Mouse (Mus musculus) gastrocnemius, adult 2 months (tissue): ENCODE results near the gene Tnfrsf9. TPM values are rescaled to one million over a fixed set of nuclear protein-coding genes. Genes with fewer than 3 reads are reported as not detected.

Source experiments
- DNase-seq: peaks from one replicate; pipeline ENCODE4 v3.0.0; 2022
- H3K27ac ChIP-seq: fragments of 200-600 bp; 2 replicates; pipeline ENCODE4 v1.8.1; 2022; ENCODE audit warnings: mild to moderate bottlenecking
- H3K4me3 ChIP-seq: fragments of 200-600 bp; 2 replicates; pipeline ENCODE4 v1.8.1; 2022; ENCODE audit warnings: mild to moderate bottlenecking, moderate library complexity
- CTCF ChIP-seq: fragments of 200-600 bp; IDR thresholded peaks from 2 replicates; pipeline ENCODE4 v1.8.1; 2022; ENCODE audit warnings: antibody characterized with exemption, mild to moderate bottlenecking, moderate library complexity
- intact Hi-C: fragments of 180-260 bp; cut with DNase I; formaldehyde crosslinking; loops from one replicate; pipeline ENCODE4 v1.15.1; 2025
- total RNA-seq, 2 experiments: library from RNA; stranded (reverse); gene quantifications; 2 replicates each; pipeline ENCODE4 v1.2.3; 2021

The Tnfrsf9 gene
- total RNA-seq, 2 experiments from 2014 or later = 0.20 TPM; not detected in 1

- intact Hi-C loops = no loop called here
- no peak for TF ChIP-seq CTCF
- Histone ChIP-seq H3K27ac (no peak overlapping the region), H3K4me3 (no peak overlapping the region)
- no peak for DNase-seq
Observed at GRCm38 (mm10) chr4:150956369-150957105, 42.2 kb downstream of the Tnfrsf9 start.

GRCm38 (mm10) chr4:150957106-150957458 lies 42.7 kb downstream of the Tnfrsf9 start:
- no peak for TF ChIP-seq CTCF
- Histone ChIP-seq H3K27ac (no peak overlapping the region), H3K4me3 (no peak overlapping the region)
- intact Hi-C loops = no loop called here
- no peak for DNase-seq

- DNase-seq = peak; percentile 58
- Histone ChIP-seq H3K4me3 (no peak overlapping the region), H3K27ac (peak overlapping the region; percentile 65)
- no peak for TF ChIP-seq CTCF
- intact Hi-C loops = no loop called here
Observed at GRCm38 (mm10) chr4:150958536-150958935, 44.2 kb downstream of the Tnfrsf9 start.

GRCm38 (mm10) chr4:150962231-150962630 lies 47.9 kb downstream of the Tnfrsf9 start:
- intact Hi-C loops = no loop called here
- Histone ChIP-seq H3K27ac (no peak overlapping the region), H3K4me3 (no peak overlapping the region)
- DNase-seq = no peak
- TF ChIP-seq CTCF = no peak

DNA sequence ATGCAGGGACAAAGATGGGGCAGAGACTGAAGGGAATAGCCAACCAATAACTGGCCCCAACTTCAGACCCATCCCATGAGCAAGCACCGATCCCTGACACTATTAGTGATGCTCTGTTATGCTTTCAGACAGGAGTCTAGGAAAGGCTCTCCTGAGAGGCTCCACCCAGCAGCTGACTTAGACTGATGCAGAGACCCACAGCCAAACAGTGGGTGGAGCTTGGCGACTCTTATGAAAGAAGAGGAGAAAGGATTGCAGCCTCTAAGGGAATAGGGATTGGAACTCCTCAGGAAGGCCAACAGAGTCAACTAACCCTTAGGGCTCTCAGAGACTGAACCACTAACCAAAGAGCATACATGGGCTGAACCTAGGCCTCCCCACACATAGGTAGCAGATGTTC lies 49.3 kb downstream of the Tnfrsf9 start:
- intact Hi-C loops = no loop called here
- no peak overlapping the region for H3K27ac ChIP-seq
- peak; percentile 61 for DNase-seq
- H3K4me3 ChIP-seq = no peak overlapping the region
- no peak for TF ChIP-seq CTCF

DNA sequence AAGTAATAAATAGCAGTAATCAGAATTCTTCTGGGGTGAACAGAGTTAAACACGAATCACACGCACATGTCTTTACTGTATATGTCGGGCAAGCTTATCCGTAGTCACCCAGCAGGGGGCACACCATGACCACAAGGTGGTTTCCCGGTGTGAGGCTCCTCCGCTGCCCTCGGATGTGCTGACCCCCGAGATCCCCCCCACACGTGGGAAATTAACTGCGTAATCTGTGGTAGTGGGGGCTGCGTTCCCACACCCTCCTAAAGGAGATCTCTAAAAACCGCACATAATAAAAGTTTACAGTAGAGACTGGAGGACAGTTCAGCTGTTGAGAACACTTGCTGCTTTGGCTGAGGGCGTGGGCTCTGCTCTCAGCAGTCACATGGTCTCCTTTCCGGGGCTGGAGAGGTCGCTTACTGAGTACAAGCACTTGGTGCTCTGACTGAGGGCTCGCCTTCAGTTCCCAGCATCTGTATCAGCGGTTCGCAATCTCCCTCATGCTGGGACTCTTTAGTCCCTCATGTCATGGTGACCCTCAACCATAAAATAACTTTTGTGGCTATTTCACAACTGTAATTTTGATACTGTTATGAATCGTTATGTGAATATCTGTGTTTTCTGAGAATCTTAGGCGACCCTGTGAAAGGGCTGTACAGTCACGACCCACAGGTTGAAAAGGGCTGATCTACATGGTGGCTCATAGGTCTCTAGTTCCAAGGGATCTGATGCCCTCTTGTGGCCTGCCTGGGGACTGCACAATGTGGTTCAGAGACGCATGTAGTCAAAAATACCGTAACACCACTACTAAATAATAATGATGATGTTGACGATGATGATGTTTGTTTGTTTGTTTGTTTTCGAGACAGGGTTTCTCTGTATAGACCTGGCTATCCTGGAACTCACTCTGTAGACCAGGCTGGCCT lies 50.5 kb downstream of the Tnfrsf9 start:
- intact Hi-C loops = no loop called here
- H3K4me3 ChIP-seq = peak overlapping the region; percentile 44
- 0 out of 2 replicates have a peak overlapping the region, but pooled peaks have one; percentile 13 for H3K27ac ChIP-seq
- TF ChIP-seq CTCF = peak; percentile 81
- peak; percentile 87 for DNase-seq

- DNase-seq = no peak
- intact Hi-C loops = no loop called here
- Histone ChIP-seq H3K27ac (no peak overlapping the region), H3K4me3 (no peak overlapping the region)
- no peak for TF ChIP-seq CTCF
Observed at GRCm38 (mm10) chr4:150965555-150965951, 51.2 kb downstream of the Tnfrsf9 start.

DNA sequence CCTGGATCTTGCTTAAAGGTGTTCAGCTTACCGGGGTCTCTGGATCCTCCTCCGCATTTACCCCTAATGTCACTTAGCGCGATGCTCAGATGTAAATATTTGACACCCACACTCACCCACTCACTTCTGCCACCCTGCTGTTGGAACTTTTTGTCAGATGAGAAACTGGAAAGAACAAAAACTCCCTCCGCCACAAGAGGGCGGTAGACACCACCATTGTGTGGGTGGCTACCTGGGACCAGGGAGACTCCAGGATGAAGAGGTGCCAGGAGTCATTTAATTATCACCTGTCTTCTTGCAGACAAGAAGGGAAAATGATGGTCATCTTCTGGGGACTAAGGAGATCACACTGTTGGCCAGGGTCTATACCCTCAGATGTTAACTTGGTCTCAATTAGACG lies 52.2 kb downstream of the Tnfrsf9 start:
- DNase-seq = peak; percentile 51

DNA sequence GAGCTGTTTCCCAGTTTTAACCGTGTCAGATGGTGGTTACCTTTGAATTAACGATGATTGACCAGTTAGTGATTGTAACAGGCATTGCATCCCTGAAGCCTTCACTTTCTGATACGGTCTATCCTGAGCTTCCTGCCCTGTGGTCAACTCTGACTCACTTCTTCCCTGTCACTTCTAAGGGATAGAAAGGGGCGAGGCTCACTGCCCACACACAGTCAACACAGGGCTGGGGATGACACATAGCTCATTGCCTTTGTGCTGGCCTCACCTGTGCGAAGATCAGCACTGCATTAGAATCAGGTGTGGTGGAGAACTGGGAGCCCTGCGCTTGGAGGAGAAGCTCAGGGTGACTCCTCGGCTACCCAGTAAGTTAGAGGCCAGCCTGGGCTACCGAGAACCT lies 54.6 kb downstream of the Tnfrsf9 start:
- no peak for DNase-seq
- intact Hi-C loops = no loop called here
- Histone ChIP-seq H3K4me3 (no peak overlapping the region), H3K27ac (no peak overlapping the region)
- no peak for TF ChIP-seq CTCF

More for the DNA sequence above, 52.2 kb downstream of the Tnfrsf9 start:
- H3K27ac ChIP-seq = no peak overlapping the region
- no peak overlapping the region for H3K4me3 ChIP-seq
- peak; percentile 71 for TF ChIP-seq CTCF
- intact Hi-C loops = loop anchor here (1.0 kb wide), 1 partner anchor 310 kb away; no protein-coding TSS in a partner anchor

DNA sequence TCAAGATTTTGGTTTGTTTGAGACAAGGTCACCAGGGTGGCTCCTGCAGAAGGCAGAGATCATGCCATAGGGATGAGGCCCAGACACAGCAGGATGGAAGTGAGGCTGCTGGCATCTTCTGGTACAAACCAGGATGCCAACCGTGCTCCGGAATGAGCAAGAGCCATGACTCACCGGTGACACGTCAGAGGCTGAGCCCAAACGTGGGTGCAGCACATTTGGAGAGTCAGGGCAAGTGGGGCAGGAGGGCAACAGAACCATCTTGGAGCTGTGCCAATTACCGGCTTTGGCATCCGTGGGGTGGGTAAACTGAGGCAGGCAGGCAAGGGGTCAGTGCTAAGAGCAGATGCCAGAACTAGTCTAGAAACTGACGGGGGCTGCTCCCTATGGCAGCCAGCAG lies 58.9 kb downstream of the Tnfrsf9 start:
- no peak overlapping the region for H3K27ac ChIP-seq
- H3K4me3 ChIP-seq = no peak overlapping the region
- no peak for DNase-seq
- intact Hi-C loops = no loop called here
- TF ChIP-seq CTCF = no peak

DNA sequence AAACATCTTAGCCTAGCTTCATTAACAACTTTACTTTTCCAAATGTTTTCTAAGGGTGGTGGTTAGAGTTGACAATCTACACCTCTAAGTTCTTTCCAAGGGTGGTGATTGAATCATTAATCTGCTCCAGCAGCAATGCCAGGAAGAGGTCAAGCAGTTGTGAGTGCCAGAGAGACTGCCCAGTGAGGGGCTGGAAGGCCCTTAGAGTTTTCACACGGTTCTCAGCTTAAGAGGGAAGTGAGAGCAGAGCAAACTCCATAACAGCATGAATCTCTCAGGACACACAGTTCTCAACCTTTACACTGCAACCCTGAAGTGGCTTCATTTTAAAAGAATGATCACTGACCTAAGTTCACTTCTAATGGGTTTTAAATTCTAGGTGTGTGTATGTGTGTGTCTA lies 60.8 kb downstream of the Tnfrsf9 start:
- DNase-seq = no peak
- TF ChIP-seq CTCF = no peak
- Histone ChIP-seq H3K4me3 (no peak overlapping the region), H3K27ac (no peak overlapping the region)
- intact Hi-C loops = no loop called here

GRCm38 (mm10) chr4:150978156-150978910 lies 64.0 kb downstream of the Tnfrsf9 start:
- no peak overlapping the region for H3K27ac ChIP-seq
- H3K4me3 ChIP-seq = no peak overlapping the region
- intact Hi-C loops = no loop called here
- no peak for DNase-seq
- TF ChIP-seq CTCF = no peak
